Mouse (Mus musculus): ENCODE data around the gene Grap2.

DNA sequence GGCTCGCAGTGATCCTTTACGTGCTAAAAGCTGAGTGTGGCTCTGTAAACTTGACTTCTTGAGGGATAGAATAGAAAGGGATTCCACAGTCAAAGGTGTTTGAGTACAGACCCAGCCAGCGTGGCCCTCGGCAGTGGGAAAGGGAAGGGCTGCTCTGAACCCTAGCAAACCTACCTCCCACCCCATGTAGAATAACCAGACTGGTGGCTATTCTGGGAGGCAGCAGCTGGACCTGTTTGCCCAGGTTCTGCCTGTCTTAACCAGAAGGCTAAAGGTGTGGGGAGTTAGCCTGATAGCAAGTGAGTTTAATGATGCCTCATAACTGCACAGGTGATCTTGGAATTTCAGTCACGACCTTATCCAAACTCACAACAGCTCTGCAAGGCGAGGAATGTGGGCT, 110.8 kb downstream of the Grap2 start:
- no peak for TF ChIP-seq CTCF (IDR thresholded peaks at IDR 0.05; ENCODE audit: low read depth, low read length)
- TF ChIP-seq POLR2A (IDR thresholded peaks at IDR 0.05; ENCODE audit: extremely low read depth, insufficient read depth, low read length): no peak

All from liver, adult 2 months (tissue).